Mouse (Mus musculus): ENCODE measurements at regions not wholly inside any gene's neighbourhood (a gene's known extent, or its start where the extent isn't known, plus 50 kb on each side); places are given as distances from the start of the nearest gene placed in this dataset.

- TF ChIP-seq HCFC1 (IDR thresholded peaks at IDR 0.05; ENCODE audit: low read depth, low read length) (no peak), POLR2A (IDR thresholded peaks at IDR 0.05; ENCODE audit: low read depth, low read length) (no peak), E2F4 (IDR thresholded peaks at IDR 0.05; ENCODE audit: insufficient replicate concordance, low read depth, low read length) (no peak), ELF1 (IDR thresholded peaks at IDR 0.05; ENCODE audit: low read depth, low read length) (no peak), MAX (IDR thresholded peaks at IDR 0.05; ENCODE audit: low read length) (no peak), TCF12 (IDR thresholded peaks at IDR 0.05; ENCODE audit: low read depth, low read length) (no peak), ETS1 (conservative IDR thresholded peaks at IDR 0.05; ENCODE audit: low read depth, low read length) (no peak), NRF1 (IDR thresholded peaks at IDR 0.05; ENCODE audit: low read depth, low read length) (no peak), EP300 (IDR thresholded peaks at IDR 0.05; ENCODE audit: low read length) (no peak), USF1 (IDR thresholded peaks at IDR 0.05; ENCODE audit: low read depth, low read length) (no peak), ZC3H11A (IDR thresholded peaks at IDR 0.05; ENCODE audit: low read depth, low read length) (no peak), UBTF (IDR thresholded peaks at IDR 0.05; ENCODE audit: low read depth, low read length) (no peak), CTCF (conservative IDR thresholded peaks at IDR 0.05 in 1 of 2, IDR thresholded peaks at IDR 0.05 in 1 of 2; ENCODE audit: low read depth in 2 of 2, low read length in 2 of 2) (no peak), POLR2AphosphoS2 (IDR thresholded peaks at IDR 0.05; ENCODE audit: low read depth, low read length) (no peak)
Measured at GRCm38 (mm10) chr6:51744607-51745006, 220.9 kb downstream of the Snx10 start.
